Mouse (Mus musculus) cortical plate, adult 2 months (tissue): ENCODE results near the gene Cntn5. TPM values are rescaled to one million over a fixed set of nuclear protein-coding genes. Genes with fewer than 3 reads are reported as not detected.

Source experiments
- H3K27ac ChIP-seq: fragments of 200-500 bp; 2 replicates; pipeline ENCODE4 v1.5.1; 2012; ENCODE audit warnings: low read length, control low read depth, inconsistent platforms; ENCODE audit not compliant: insufficient read depth
- H3K4me1 ChIP-seq: fragments of 200-500 bp; 2 replicates; pipeline ENCODE4 v1.6.1; 2011; ENCODE audit warnings: low read length; ENCODE audit not compliant: control insufficient read depth, insufficient read depth
- H3K4me3 ChIP-seq: fragments of 200-500 bp; 2 replicates; pipeline ENCODE4 v1.5.1; 2011; ENCODE audit warnings: mild to moderate bottlenecking, low read length, control low read depth; ENCODE audit not compliant: insufficient read depth
- CTCF ChIP-seq: fragments of 200-500 bp; IDR thresholded peaks from 2 replicates; pipeline ENCODE4 v1.5.1; 2011; ENCODE audit warnings: mild to moderate bottlenecking, control low read depth, low read length; ENCODE audit not compliant: insufficient read depth; ENCODE audit errors: extremely low read depth
- POLR2A ChIP-seq: fragments of 200-500 bp; IDR thresholded peaks from 2 replicates; pipeline ENCODE4 v1.6.1; 2011; ENCODE audit warnings: mild to moderate bottlenecking, low read length, control low read depth; ENCODE audit not compliant: insufficient read depth; ENCODE audit errors: extremely low read depth
- polyA plus RNA-seq: library from polyadenylated mRNA; depleted of rRNA; stranded (reverse); fragments of >200 nt; gene quantifications from 2 replicates; pipeline ENCODE4 v1.2.3, GENCODE M21; 2012

Cntn5 gene
- polyA plus RNA-seq, 1 experiment = 4.4 TPM

DNA sequence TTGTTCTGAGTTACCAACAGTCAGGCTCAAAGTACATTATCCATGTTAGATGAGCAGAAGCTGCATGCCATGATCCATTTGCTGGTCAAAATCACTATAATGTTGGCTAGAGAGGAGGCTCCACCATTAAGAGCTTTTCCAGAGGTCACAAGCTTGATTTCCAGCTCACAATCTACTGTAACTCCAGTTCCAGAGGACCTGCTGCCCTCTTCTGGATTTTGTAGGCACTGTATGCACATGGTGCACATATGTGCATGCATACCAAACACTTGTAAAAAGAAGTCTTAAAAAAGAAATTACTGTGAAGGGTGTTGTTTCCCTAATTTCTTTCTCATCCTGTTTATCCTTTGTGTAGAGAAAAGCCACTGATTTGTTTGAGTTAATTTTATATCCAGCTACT lies 439.8 kb downstream of the Cntn5 start:
- no peak overlapping the region for H3K4me3 ChIP-seq
- TF ChIP-seq CTCF (no peak), POLR2A (no peak)

DNA sequence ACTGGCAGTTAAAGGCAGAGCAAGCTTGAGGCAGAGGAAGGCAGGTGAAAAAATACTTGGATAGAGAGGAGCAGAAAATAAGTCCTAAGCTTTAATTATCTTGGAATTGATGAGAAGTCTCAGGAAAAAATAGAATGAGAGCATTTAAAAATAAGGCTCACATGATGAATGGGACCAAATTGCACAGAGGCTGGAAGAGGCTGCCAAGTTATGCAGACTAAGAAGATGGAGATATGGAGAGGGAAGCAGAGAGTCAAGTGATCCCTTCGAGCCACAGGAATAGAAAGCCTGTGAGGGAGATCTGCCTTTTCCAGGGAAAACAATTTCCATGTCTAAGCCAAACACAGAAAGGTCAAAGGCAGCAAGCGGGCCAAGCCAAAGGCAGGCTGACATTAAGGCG lies 446.7 kb downstream of the Cntn5 start:
- TF ChIP-seq CTCF (no peak), POLR2A (no peak)
- Histone ChIP-seq H3K4me3 (no peak overlapping the region), H3K4me1 (peaks cover 3% of the 10 kb centered on the region), H3K27ac (no peak overlapping the region)

More for the DNA sequence above, 439.8 kb downstream of the Cntn5 start:
- H3K4me1 ChIP-seq = peaks cover 1% of the 10 kb centered on the region; the same call in 1 of the 2 replicates
- H3K27ac ChIP-seq = no peak overlapping the region

DNA sequence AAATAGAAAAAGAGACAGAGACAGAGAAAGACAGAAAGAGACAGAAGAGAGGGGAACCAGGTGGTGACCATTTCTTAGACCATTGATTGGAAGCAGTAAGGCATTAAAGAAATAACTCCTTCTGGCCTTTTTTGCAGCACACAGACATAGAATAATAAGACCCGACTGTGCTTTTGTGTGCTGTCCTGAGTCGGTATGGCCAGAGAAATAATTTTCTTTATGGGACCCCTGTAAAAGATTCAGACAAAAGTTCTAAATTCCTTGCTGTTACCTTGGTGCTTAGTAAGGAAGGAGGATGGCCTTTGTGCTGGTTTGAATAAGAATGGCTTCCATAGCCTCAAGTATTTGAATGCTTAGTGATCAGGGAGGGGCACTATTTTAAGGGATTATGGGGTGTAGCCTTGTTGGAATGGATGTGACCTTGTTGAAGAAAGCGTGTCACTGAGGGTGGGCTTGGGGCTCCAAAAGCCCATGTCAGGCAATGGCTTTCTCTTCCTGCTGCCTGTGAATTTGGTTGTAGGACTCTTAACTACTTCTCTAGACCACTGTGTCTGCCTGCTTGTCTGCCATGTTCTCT lies 455.5 kb downstream of the Cntn5 start:
- Histone ChIP-seq H3K4me1 (no peaks in the 10 kb centered on the region), H3K4me3 (no peak overlapping the region), H3K27ac (no peak overlapping the region)
- TF ChIP-seq POLR2A = no peak
- TF ChIP-seq CTCF = no peak

DNA sequence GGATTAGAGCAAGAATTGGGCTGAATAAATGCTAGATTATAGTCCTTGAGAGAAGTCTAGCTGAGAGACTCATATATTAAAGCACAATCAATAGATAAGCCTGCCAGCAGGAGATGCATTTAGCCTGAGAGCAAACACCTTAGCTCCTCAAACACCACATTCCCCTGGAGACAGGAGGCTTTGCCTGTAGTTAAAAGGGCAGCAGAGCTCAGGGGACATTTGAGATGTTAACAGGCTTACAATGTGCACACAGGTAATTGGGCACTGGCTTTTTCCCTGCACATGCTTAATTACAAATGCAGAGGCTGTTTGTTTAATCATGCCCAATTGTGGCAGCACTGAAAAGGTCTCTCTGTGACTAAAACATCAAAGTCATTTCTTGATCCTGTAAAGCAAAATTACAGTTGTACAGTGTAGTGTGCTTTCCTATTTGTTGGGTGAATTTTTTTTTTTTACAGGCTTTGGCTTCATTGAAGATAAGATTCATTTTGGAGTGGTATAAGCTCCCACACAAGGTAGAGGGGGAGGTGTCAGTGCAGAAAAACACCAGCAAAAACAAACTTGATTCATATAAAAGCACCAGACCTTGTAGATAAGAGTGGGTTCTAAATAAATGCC lies 457.2 kb downstream of the Cntn5 start:
- Histone ChIP-seq H3K4me1 (no peaks in the 10 kb centered on the region), H3K4me3 (no peak overlapping the region), H3K27ac (no peak overlapping the region)
- TF ChIP-seq CTCF (no peak), POLR2A (no peak)

DNA sequence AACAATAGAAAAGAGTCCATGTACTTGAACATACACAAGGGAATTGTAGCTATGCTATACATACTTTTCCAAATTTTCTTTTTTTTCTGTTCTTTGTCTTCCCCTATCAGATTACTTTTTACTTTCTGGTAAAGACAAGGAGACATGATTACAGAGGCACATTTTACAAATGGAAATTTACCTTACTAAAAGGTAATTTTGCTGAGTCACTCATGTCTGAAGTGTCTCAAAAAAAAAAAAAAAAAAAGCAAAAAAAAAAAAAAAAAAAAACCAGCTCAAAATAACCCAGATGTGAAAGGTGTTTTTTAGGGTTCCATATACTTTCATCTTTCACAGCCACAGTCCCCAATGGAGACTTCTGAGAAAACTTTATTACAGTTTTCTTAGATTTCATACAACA lies 492.5 kb downstream of the Cntn5 start:
- H3K4me1 ChIP-seq = no peaks in the 10 kb centered on the region
- H3K27ac ChIP-seq = no peak overlapping the region
- no peak overlapping the region for H3K4me3 ChIP-seq
- TF ChIP-seq CTCF (no peak), POLR2A (no peak)

DNA sequence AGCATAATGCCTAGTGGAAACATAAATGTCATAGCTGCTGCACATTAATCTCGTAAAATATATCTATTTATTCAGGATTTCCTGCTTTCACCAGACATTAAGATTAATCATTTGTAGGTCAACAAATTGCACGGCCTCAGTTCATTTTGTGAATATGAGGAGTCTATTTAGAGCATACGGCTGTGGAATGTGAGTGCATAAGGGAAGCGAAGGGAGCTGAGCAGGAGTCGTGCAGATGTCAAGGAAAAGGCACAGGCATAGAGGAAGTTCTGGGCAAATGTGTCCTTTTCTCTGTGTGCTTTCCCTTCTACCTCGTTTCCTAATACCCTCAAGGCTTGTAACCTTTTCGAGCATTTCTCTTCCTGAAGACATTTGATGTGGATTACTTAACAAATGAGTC lies 504.5 kb downstream of the Cntn5 start:
- Histone ChIP-seq H3K4me1 (no peaks in the 10 kb centered on the region), H3K4me3 (no peak overlapping the region), H3K27ac (no peak overlapping the region)
- TF ChIP-seq CTCF (no peak), POLR2A (no peak)

DNA sequence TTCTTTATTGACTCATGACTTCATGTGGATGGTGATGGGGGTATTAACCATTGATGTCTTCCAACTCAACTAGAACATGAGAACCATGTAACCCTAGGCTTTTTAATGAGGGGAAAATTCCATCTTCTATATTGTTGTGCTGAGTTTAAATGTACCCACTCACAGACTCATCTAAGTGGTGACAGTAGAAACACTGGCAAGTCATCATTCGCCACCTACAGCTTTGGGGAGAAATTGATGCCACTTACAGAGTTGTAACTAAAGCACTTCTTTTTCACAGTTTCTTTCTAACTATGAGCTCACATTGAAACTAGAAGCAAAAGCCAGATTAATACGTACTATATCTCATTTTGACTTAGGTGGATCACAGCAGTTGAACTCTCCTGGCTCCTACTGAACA lies 514.7 kb downstream of the Cntn5 start:
- no peak overlapping the region for H3K4me3 ChIP-seq
- TF ChIP-seq POLR2A = no peak
- no peak for TF ChIP-seq CTCF
- H3K4me1 ChIP-seq = no peaks in the 10 kb centered on the region
- H3K27ac ChIP-seq = no peak overlapping the region

DNA sequence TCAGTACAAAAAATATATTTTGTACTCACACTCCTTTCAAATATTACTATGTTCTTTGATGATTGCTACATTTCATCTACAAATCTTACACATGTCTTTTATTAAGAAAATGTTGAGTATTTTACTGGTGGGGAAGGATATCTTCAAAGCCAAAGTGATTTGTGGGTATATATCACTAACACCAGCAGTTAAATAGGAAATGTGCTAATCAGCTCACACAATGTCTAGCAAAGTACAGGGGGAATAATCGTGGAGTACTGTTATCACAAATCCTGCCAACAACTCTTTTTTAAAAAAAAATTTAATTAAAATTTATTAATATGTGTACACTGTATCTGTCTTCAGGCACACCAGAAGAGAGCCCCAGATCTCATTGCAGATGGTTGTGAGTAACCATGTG lies 520.1 kb downstream of the Cntn5 start:
- TF ChIP-seq POLR2A = no peak
- H3K4me1 ChIP-seq = no peaks in the 10 kb centered on the region
- H3K27ac ChIP-seq = no peak overlapping the region
- no peak overlapping the region for H3K4me3 ChIP-seq

DNA sequence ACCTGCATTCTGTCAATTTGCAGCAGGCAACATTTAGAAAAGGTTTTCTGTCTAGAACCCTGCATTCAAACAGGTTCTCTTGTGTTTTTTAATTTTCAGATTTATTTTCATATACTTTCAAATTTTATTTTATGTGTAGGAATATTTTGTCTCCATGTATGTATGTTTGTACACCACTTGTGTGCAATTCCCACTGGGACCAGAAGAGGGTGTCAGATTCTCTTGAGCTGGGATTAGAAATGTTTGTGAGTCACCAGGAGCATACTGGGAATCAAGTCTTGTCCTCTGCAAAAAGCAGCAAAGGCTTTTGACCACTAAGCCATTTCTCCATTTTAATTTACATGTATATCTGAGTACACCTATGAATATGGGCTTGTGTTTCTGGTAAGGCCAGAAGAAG lies 521.4 kb downstream of the Cntn5 start:
- no peak for TF ChIP-seq POLR2A
- TF ChIP-seq CTCF = no peak
- H3K27ac ChIP-seq = no peak overlapping the region
- no peaks in the 10 kb centered on the region for H3K4me1 ChIP-seq
- no peak overlapping the region for H3K4me3 ChIP-seq

DNA sequence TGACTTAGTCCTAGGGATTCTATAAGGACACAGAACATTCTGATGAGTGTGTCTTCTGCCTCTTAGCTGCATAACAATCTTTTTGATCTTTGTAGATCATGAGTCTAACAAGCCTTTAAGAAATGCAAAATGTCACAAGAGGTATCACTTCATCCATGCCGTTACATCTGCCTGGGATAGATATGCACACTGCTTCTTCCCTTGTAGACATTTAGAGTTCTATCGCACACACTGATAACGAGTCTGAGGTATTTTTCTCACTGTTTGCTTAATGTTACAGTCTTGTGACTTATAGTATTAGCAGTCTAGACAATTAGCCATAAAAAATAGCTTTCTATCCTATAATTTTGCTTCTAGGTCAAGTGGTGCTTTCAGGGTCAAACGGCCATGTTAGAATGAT lies 522.9 kb downstream of the Cntn5 start:
- H3K4me1 ChIP-seq = no peaks in the 10 kb centered on the region
- no peak overlapping the region for H3K4me3 ChIP-seq
- TF ChIP-seq POLR2A (no peak), CTCF (no peak)
- no peak overlapping the region for H3K27ac ChIP-seq

DNA sequence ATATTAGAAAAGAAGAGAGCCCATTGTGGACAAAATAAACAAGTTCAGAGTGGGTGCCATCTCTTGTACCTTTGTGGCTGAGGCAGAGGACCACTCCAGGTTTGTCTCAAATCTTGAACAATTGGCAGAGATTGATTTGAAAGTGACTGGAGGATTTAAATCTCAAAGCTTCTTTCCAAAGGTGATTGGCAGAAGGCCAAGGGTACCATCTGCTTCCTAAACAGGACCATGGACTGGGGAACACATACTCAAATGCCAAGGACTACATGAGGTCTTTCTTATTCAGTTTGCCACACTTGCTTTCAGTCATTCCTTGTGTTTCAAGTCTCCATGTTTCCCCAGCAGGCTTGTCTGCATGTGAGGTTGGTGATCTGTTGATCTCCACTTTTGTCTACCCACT lies 528.3 kb downstream of the Cntn5 start:
- no peak overlapping the region for H3K4me3 ChIP-seq

DNA sequence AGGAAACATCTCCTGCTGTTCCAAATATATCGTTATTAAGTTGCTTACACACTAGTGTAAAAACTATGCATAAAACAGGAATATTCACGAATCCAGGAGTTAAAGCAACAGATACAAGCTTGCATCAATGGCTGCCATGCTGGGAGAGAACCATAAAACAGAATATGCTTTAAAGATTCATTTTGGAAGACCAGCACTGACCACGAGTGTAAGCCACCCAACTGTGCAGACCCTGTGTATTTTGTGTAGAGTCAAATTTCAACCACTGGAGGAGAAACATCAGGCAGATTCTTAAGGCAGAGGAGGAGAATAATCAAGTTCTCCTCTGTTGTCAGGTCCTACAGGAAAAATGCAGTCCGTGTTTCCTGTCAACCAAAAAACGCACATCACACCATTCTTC lies 535.6 kb downstream of the Cntn5 start:
- Histone ChIP-seq H3K4me1 (no peaks in the 10 kb centered on the region), H3K27ac (no peak overlapping the region)
- TF ChIP-seq CTCF = no peak
- no peak for TF ChIP-seq POLR2A

More for the DNA sequence above, 528.3 kb downstream of the Cntn5 start:
- Histone ChIP-seq H3K4me1 (no peaks in the 10 kb centered on the region), H3K27ac (no peak overlapping the region)
- TF ChIP-seq CTCF (no peak), POLR2A (no peak)

More for the DNA sequence above, 535.6 kb downstream of the Cntn5 start:
- H3K4me3 ChIP-seq = no peak overlapping the region
